Comparison of ENCODE assay signal across 18 mouse cellular contexts in the genomic region with DNA sequence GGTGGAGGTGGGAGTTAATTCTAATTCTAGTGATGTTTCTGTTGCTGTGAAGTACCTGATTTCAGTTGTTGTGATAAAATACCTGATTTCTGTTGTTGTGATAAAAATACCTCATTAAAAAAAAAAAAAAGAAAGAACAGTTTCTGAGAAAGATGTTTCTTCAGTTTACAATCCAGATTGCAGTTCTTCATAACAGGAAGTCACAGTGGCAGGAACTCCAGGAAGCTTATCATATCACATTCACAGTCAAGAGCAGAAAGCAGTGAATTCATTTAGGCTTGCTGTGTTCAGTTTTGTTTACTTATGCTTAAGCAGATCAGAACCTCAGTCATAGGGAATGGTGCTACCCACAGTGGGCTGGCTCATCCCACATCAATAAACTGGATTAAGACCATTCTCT. TPM values are rescaled to one million over a fixed set of nuclear protein-coding genes. Genes with fewer than 3 reads are reported as not detected.
"Had no signal": no experiment of that assay in that cellular context is flagged by ENCODE, and none has a peak within 500 bp of the region (broad histone marks: within the 10 kb centered on the region; RNA-seq: fewer than 3 reads in every experiment).

No protein-coding gene starts in this region.

- DNase-seq: gastrocnemius, postnatal 14 days; gastrocnemius, postnatal 36 days; heart, adult 11 months; heart, adult 2 months; heart, postnatal 14 days; heart, postnatal 36 days; kidney, adult 11 months; kidney, adult 2 months; kidney, adult 9 months; kidney, postnatal 25 days; kidney, postnatal 4 days; left cerebral cortex, postnatal 4 days had no signal

- ATAC-seq: hindbrain, postnatal 0 days; intestine, embryonic 16.5 days; liver, embryonic 12.5 days had no signal

RNA-seq across cellular contexts. Expression of a gene that starts 57.8 kb away (rescaled TPM):
- total RNA-seq: gastrocnemius, adult 18-20 months; gastrocnemius, adult 8-10 months had no signal
- polyA plus RNA-seq: liver, adult 2 months had no signal
